Mouse (Mus musculus): Measurements from ENCODE around the gene Maneal. TPM values are rescaled to one million over a fixed set of nuclear protein-coding genes. Genes with fewer than 3 reads are reported as not detected.

The Maneal gene
- total RNA-seq, 2 experiments from 2014 or later = 51.5 to 52.1 TPM

Other genes starting within 250 kb of the Maneal start
- gene Pou3f1, start 205.4 kb downstream of the Maneal start, total RNA-seq (2021) = 10 to 100 TPM; 49.2 to 54.0 TPM
- gene Utp11, start 168.6 kb downstream of the Maneal start, total RNA-seq (2021) = 10 to 100 TPM; 16.8 to 18.1 TPM
- 1 to 10 TPM; 1.2 to 1.4 TPM for gene Fhl3, start 161.5 kb downstream of the Maneal start, total RNA-seq (2021)
- gene Sf3a3, start 147.4 kb downstream of the Maneal start, total RNA-seq (2021) = 10 to 100 TPM; 35.0 TPM
- 10 to 100 TPM; 42.9 to 47.1 TPM for gene Inpp5b, start 120.3 kb downstream of the Maneal start, total RNA-seq (2021)
- gene Mtf1, start 60.1 kb downstream of the Maneal start, total RNA-seq (2021) = 10 to 100 TPM; 26.0 to 29.3 TPM
- 10 to 100 TPM; 34.3 to 36.6 TPM for gene Yrdc, start 11.5 kb downstream of the Maneal start, total RNA-seq (2021)
- 10 to 100 TPM; 79.5 to 89.0 TPM for gene 1110065P20Rik, start 11.0 kb downstream of the Maneal start, total RNA-seq (2021)
- gene Epha10, start 18.7 kb upstream of the Maneal start, total RNA-seq (2021) = 10 to 100 TPM; 39.0 to 42.3 TPM
- 10 to 100 TPM; 21.1 to 24.9 TPM for gene 9930104L06Rik, start 74.9 kb upstream of the Maneal start, total RNA-seq (2021)
- 1 to 10 TPM; 1.3 to 1.8 TPM for gene Cdca8, start 77.1 kb upstream of the Maneal start, total RNA-seq (2021)
- 1 to 10 TPM; 8.2 to 8.3 TPM for gene Rspo1, start 124.3 kb upstream of the Maneal start, total RNA-seq (2021)
- gene Gnl2, start 154.4 kb upstream of the Maneal start, total RNA-seq (2021) = 10 to 100 TPM; 54.8 to 62.3 TPM
- gene Dnali1, start 203.5 kb upstream of the Maneal start, total RNA-seq (2021) = 1 to 10 TPM in 1 of 2 experiments, under 1 TPM in 1; 0.84 to 1.1 TPM
- gene Snip1, start 204.5 kb upstream of the Maneal start, total RNA-seq (2021) = 10 to 100 TPM; 13.8 to 15.4 TPM
- 100 to 1,000 TPM; 113 to 118 TPM for gene Meaf6, start 223.0 kb upstream of the Maneal start, total RNA-seq (2021)